Comparison of ENCODE assay signal across 11 mouse cellular contexts in genomic region chr6:136536121-136536520, GRCm38 (mm10). TPM values are rescaled to one million over a fixed set of nuclear protein-coding genes. Genes with fewer than 3 reads are reported as not detected.
DNase-seq lines count a peak whose midpoint lies in the region; ATAC-seq and TF ChIP-seq lines count a peak whose summit lies in the region.
"Had no signal": no experiment of that assay in that cellular context is flagged by ENCODE, and none has a peak within 500 bp of the region (broad histone marks: within the 10 kb centered on the region; RNA-seq: fewer than 3 reads in every experiment).

No protein-coding gene starts in this region.

- DNase-seq in cerebellum, adult 8-10 months: peak; percentile 40
- no peak for DNase-seq in cerebellum, adult 11 months
- no peak for DNase-seq in layer of hippocampus, adult 2 months (ENCODE audit: low spot score in 2 of 2)
- DNase-seq in layer of hippocampus, postnatal 25 days (ENCODE audit: extremely low spot score in 1 of 2, low spot score in 1 of 2): no peak
- DNase-seq in kidney, postnatal 14 days: no peak
- DNase-seq in kidney, adult 11 months: no peak
- DNase-seq: lung, postnatal 4 days had no signal

- ATAC-seq in hindbrain, embryonic 13.5 days (ENCODE audit: low FRiP score): no peak
- no peak for ATAC-seq in neural tube, embryonic 13.5 days (ENCODE audit: low read depth)
- ATAC-seq: intestine, postnatal 0 days had no signal

- peaks cover 16% of the 10 kb centered on the region for H3K36me3 ChIP-seq in hindbrain, embryonic 13.5 days
- H3K36me3 ChIP-seq in neural tube, embryonic 13.5 days: peaks cover 9% of the 10 kb centered on the region

- peaks cover 37% of the 10 kb centered on the region for H3K4me1 ChIP-seq in hindbrain, embryonic 13.5 days (replicated peaks)
- H3K4me1 ChIP-seq in neural tube, embryonic 13.5 days (replicated peaks): peaks cover 42% of the 10 kb centered on the region

- WGBS in hindbrain, embryonic 13.5 days: 32% methylated on average over 5 of the region's 5 CpGs
- 32% methylated on average over 5 of the region's 5 CpGs for WGBS in neural tube, embryonic 13.5 days

- H3K27me3 ChIP-seq in hindbrain, embryonic 13.5 days: no peaks in the 10 kb centered on the region
- no peaks in the 10 kb centered on the region for H3K27me3 ChIP-seq in neural tube, embryonic 13.5 days
- H3K27me3 ChIP-seq: embryonic facial prominence, embryonic 13.5 days had no signal

- H3K27ac ChIP-seq in layer of hippocampus, adult 2 months: peak overlapping the region; percentile 84
- peak overlapping the region; percentile 91 for H3K27ac ChIP-seq in hindbrain, embryonic 13.5 days
- H3K27ac ChIP-seq in neural tube, embryonic 13.5 days (replicated peaks): peak overlapping the region; percentile 89
- H3K27ac ChIP-seq: embryonic facial prominence, embryonic 13.5 days had no signal

- peak overlapping the region; percentile 36; the same call in 1 of the 2 replicates for H3K9ac ChIP-seq in hindbrain, embryonic 13.5 days
- peak overlapping the region; percentile 65 for H3K9ac ChIP-seq in neural tube, embryonic 13.5 days
- H3K9ac ChIP-seq: embryonic facial prominence, embryonic 13.5 days had no signal

- H3K4me3 ChIP-seq in layer of hippocampus, adult 2 months: no peak overlapping the region; the same call in 1 of the 2 replicates
- H3K4me3 ChIP-seq in hindbrain, embryonic 13.5 days: peak overlapping the region; percentile 19
- H3K4me3 ChIP-seq in neural tube, embryonic 13.5 days: peak overlapping the region; percentile 10
- H3K4me3 ChIP-seq: embryonic facial prominence, embryonic 13.5 days had no signal

- H3K4me2 ChIP-seq in hindbrain, embryonic 13.5 days: peak overlapping the region; percentile 45
- H3K4me2 ChIP-seq in neural tube, embryonic 13.5 days: peak overlapping the region; percentile 47
- H3K4me2 ChIP-seq: embryonic facial prominence, embryonic 13.5 days had no signal

- no peak for TF ChIP-seq CTCF in layer of hippocampus, adult 2 months (conservative IDR thresholded peaks at IDR 0.05)

- H3K9me3 ChIP-seq in hindbrain, embryonic 13.5 days: no peaks in the 10 kb centered on the region
- H3K9me3 ChIP-seq in neural tube, embryonic 13.5 days: no peaks in the 10 kb centered on the region
- H3K9me3 ChIP-seq: embryonic facial prominence, embryonic 13.5 days had no signal

RNA-seq across cellular contexts. Expression of gene Atf7ip, which starts 30.2 kb away (rescaled TPM):
- 100 to 1,000 TPM; 103 to 116 TPM for total RNA-seq in layer of hippocampus, adult 2 months (2021)
- total RNA-seq in layer of hippocampus, postnatal 25 days (2021): 100 to 1,000 TPM; 105 to 131 TPM
- polyA plus RNA-seq in hindbrain, embryonic 13.5 days (2015; fragmentation: Nextera tagmentation; extraction: Ambion mirVana): 43.3 and 43.5 TPM in 2 replicates
- polyA plus RNA-seq in neural tube, embryonic 13.5 days (2015; fragmentation: Nextera tagmentation; extraction: Ambion mirVana): 37.8 and 55.4 TPM in 2 replicates
